Mouse (Mus musculus) C2C12 (cell line): ENCODE data around the gene Cacna1a. TPM values are rescaled to one million over a fixed set of nuclear protein-coding genes. Genes with fewer than 3 reads are reported as not detected.

ENCODE experiments used
- H3K27me3 ChIP-seq: one replicate; pipeline ENCODE4 v1.6.1; 2011; ENCODE audit not compliant: control insufficient read depth, insufficient read depth, insufficient read length
- H3K36me3 ChIP-seq: one replicate; pipeline ENCODE4 v1.6.1; 2011; ENCODE audit not compliant: control insufficient read depth, insufficient read depth
- H3K4me3 ChIP-seq: one replicate; pipeline ENCODE4 v1.5.1; 2011; ENCODE audit warnings: mild to moderate bottlenecking, control low read depth; ENCODE audit not compliant: poor library complexity, insufficient read depth, severe bottlenecking
- H3K79me2 ChIP-seq: one replicate; pipeline ENCODE4 v1.6.1; 2011; ENCODE audit not compliant: control insufficient read depth, insufficient read depth
- H3K79me3 ChIP-seq: one replicate; pipeline ENCODE4 v1.6.1; 2011; ENCODE audit warnings: low read depth, control low read depth
- H3ac ChIP-seq: one replicate; pipeline ENCODE3; 2011; ENCODE audit warnings: low read depth; ENCODE audit not compliant: control insufficient read depth, insufficient read length
- CEBPB ChIP-seq: IDR thresholded peaks from one replicate; pipeline ENCODE4 v1.6.1; 2011; ENCODE audit warnings: low read depth, mild to moderate bottlenecking, control low read depth, moderate library complexity
- CTCF ChIP-seq: IDR thresholded peaks from one replicate; pipeline ENCODE4 v1.5.1; 2011; ENCODE audit not compliant: control insufficient read depth, insufficient read depth, insufficient read length
- FOSL1 ChIP-seq: IDR thresholded peaks from one replicate; pipeline ENCODE4 v1.8.0; 2011; ENCODE audit warnings: mild to moderate bottlenecking, low read length; ENCODE audit not compliant: poor library complexity, insufficient read depth, severe bottlenecking
- MAX ChIP-seq: IDR thresholded peaks from one replicate; pipeline ENCODE4 v1.6.1; 2011; ENCODE audit warnings: mild to moderate bottlenecking, control low read depth
- MYOD1 ChIP-seq: IDR thresholded peaks from one replicate; pipeline ENCODE4 v1.6.1; 2011; ENCODE audit warnings: low read depth; ENCODE audit not compliant: control insufficient read depth, insufficient read length
- MYOG ChIP-seq: IDR thresholded peaks from one replicate; pipeline ENCODE4 v1.6.1; 2011; ENCODE audit not compliant: control insufficient read depth, insufficient read length; ENCODE audit errors: extremely low read depth
- USF1 ChIP-seq: IDR thresholded peaks from one replicate; pipeline ENCODE4 v1.6.1; 2011; ENCODE audit warnings: low read depth, mild to moderate bottlenecking, control low read depth, moderate library complexity
- polyA plus RNA-seq: library from polyadenylated mRNA; unstranded; fragments of >200 nt; fragmentation: generic; extraction: Trizol; gene quantifications from one replicate; pipeline ENCODE4 v1.2.1, GENCODE M21; 2012; ENCODE audit warnings: missing spikeins

Gene Cacna1a
- polyA plus RNA-seq, 1 experiment, result 3.1 TPM

DNA sequence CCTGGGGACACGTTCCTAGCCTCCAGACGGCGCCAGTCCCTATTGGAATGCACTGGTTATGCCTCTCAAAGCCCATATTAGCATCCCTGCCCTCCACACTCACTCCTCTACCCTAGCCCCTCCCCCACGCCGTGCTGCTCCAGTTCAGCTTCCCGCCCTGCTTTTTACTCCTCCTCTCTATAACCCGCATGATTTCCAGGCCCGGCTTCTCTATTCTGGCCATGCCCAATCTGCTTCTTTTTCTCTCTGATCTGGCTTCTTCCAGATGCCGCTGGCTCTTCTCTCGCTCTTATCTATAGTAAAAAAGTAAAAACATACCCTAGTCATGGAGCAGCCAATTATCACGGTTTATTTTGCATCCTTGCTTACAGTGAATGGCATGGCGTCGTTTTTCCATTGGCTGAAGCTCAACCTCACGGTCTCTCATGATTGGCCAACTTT, 259.2 kb downstream of the Cacna1a start:
- H3K79me2 ChIP-seq, result no peaks in the 10 kb centered on the region
- no peaks in the 10 kb centered on the region for H3K79me3 ChIP-seq
- no peaks in the 10 kb centered on the region for H3K36me3 ChIP-seq
- no peak overlapping the region for H3ac ChIP-seq
- no peaks in the 10 kb centered on the region for H3K27me3 ChIP-seq
- no peak overlapping the region for H3K4me3 ChIP-seq
- TF ChIP-seq MYOD1, result no peak
- no peak for TF ChIP-seq MAX
- TF ChIP-seq USF1, result no peak
- no peak for TF ChIP-seq FOSL1
- TF ChIP-seq CEBPB, result no peak
- no peak for TF ChIP-seq CTCF
- TF ChIP-seq MYOG, result no peak

DNA sequence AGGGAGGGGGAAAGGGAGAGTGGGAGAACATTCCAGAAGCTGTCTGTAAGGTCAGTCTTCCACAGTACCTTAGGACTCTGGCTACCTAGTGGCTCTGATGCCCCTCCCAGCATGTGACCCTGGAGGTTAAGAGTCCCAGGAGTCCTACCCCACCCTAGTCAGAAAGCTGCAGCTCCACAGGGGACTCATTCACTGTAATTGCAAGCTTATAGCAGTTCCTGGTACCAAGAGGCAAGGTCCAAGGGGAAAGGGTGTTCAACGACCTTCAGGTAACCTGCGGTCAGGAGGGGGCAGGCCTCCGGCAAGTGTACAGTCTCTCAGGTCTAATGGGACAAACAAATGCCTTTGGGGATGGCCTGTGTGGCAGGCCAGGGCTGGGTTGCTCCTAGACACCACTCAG, 262.0 kb downstream of the Cacna1a start:
- Histone ChIP-seq H3K4me3 (no peak overlapping the region), H3K79me3 (no peaks in the 10 kb centered on the region), H3ac (no peak overlapping the region), H3K79me2 (no peaks in the 10 kb centered on the region), H3K36me3 (no peaks in the 10 kb centered on the region), H3K27me3 (no peaks in the 10 kb centered on the region)
- TF ChIP-seq MYOG, result no peak
- no peak for TF ChIP-seq MAX
- no peak for TF ChIP-seq FOSL1
- TF ChIP-seq CTCF, result no peak
- TF ChIP-seq MYOD1, result no peak
- no peak for TF ChIP-seq CEBPB
- no peak for TF ChIP-seq USF1

DNA sequence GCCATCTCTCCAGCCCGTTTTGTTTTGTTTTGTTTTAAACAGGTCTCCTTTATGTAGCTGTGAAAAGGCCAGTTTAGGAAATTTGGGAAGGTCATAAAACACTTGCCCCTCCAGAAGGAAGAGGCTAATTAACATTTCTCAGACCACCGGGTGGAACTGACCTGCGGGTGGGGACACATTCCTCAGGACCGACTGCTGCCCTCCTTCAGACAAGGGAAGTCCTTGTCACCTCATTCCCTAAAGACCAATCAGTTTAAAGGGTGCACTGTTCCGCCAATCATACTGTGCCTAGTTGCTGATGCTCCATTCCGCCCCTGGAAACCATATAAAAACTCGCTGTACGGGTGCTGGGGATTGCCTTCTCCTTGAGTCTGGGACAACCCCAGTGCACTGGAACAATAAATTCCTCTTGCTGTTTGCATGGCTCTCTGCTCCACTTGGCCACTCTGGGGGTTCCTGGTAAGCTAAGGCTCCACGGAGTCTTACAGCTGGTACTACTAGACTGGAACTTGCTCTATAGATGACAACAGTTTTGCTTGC, 264.9 kb downstream of the Cacna1a start:
- Histone ChIP-seq H3ac (no peak overlapping the region), H3K4me3 (no peak overlapping the region), H3K79me2 (no peaks in the 10 kb centered on the region), H3K27me3 (no peaks in the 10 kb centered on the region), H3K79me3 (no peaks in the 10 kb centered on the region), H3K36me3 (no peaks in the 10 kb centered on the region)
- TF ChIP-seq FOSL1 (no peak), MYOD1 (no peak), MYOG (no peak), USF1 (no peak), CTCF (no peak), MAX (no peak), CEBPB (no peak)

DNA sequence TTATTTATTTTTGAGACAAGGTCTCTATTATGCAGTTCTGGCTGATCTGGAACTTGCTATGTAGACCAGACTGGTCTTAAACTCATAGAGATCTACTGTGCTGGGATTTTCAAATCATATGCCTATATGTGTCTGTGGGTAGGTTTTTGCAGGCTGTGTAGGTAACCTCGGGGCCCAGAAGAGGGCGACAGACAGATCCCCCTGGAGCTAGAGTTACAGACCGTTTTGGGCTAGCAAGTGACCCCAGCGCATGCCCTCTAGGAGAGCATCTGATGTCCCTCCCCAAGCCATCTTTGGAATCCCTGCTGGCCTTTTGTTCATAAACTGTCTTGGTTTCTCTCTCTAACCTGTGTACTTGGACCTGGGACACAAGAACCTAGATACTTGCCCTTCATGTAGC, 266.4 kb downstream of the Cacna1a start:
- no peak for TF ChIP-seq FOSL1
- no peak for TF ChIP-seq MYOG
- no peak for TF ChIP-seq CTCF
- TF ChIP-seq MAX, result no peak
- TF ChIP-seq CEBPB, result no peak
- Histone ChIP-seq H3K27me3 (no peaks in the 10 kb centered on the region), H3K4me3 (no peak overlapping the region), H3K79me2 (peaks cover 1% of the 10 kb centered on the region), H3K79me3 (no peaks in the 10 kb centered on the region), H3K36me3 (no peaks in the 10 kb centered on the region), H3ac (no peak overlapping the region)

DNA sequence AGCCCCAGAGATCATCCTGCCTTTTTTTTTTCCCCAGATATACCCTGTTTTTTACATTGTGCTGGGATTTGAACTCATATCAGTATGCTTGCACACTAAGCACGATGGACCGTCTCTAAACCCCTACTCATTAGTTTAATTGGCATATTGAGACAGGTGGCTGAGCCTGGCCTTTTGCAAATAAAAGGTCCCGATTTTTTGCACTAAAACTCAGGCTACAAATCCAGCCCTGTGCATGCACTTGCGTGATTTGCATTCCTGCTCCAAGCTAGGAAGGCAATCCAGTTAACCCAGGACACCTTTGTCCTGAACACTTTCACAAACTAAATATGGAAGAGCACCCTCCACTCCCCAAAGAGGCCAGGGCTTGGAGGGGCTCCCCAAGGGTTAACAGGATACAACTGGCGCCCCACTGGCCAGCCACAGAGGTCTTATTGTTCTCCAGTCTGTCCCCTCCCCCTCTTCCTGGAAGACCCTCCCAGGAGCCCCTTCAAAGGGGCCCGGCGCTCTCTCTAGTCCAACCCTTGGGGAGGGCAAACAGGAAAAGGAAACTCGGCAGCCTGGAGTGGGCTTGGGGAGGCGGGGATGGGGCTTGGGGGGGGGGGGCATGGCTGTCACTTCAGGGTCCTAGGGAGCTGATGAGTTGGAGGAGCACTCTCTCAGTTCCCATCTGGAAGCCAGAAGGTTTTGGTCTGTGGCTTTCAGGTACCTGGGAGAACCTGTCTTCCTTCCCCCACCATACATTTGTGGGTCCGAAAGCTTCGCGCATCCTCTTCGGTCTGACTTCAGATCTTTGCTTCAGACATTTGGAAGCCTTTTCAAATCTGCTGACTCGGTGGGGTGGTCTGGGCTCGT, 267.3 kb downstream of the Cacna1a start:
- Histone ChIP-seq H3K79me2 (peaks cover 11% of the 10 kb centered on the region), H3ac (no peak overlapping the region), H3K27me3 (no peaks in the 10 kb centered on the region), H3K79me3 (peaks cover 1% of the 10 kb centered on the region), H3K4me3 (no peak overlapping the region), H3K36me3 (no peaks in the 10 kb centered on the region)
- TF ChIP-seq CTCF, result no peak

DNA sequence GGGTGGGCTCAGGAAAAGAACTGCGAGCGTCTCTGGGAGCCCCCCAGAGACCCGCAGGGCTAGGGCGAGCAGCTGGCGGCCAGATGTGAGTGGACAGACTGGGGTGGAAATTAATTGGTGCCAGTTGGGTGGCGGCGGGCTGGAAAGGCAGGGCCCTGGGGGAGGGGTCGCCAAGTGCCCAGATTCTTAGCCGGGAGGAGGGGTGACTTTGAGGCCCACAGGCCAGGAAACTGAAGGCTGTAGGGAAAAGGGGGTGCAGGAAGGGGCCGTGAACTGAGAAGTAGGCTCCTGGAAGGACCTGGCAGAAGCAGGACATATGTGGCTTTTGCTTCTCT, 267.9 kb downstream of the Cacna1a start:
- TF ChIP-seq MAX, result no peak
- no peak for TF ChIP-seq USF1
- TF ChIP-seq MYOD1, result no peak
- no peak for TF ChIP-seq CTCF
- no peak for TF ChIP-seq MYOG
- no peak for TF ChIP-seq FOSL1
- no peak for TF ChIP-seq CEBPB
- H3K79me3 ChIP-seq, result peaks cover 6% of the 10 kb centered on the region
- no peak overlapping the region for H3ac ChIP-seq
- H3K36me3 ChIP-seq, result no peaks in the 10 kb centered on the region
- H3K27me3 ChIP-seq, result no peaks in the 10 kb centered on the region
- H3K79me2 ChIP-seq, result peaks cover 17% of the 10 kb centered on the region
- H3K4me3 ChIP-seq, result no peak overlapping the region
